ENCODE assay signal across 18 mouse cellular contexts in genomic region chr13:55843700-55844099, GRCm38 (mm10). TPM values are rescaled to one million over a fixed set of nuclear protein-coding genes. Genes with fewer than 3 reads are reported as not detected.
DNase-seq lines count a peak whose midpoint lies in the region; ATAC-seq and TF ChIP-seq lines count a peak whose summit lies in the region.
"Had no signal": no experiment of that assay in that cellular context is flagged by ENCODE, and none has a peak within 500 bp of the region (broad histone marks: within the 10 kb centered on the region; RNA-seq: fewer than 3 reads in every experiment).

No protein-coding gene starts in this region.

- no peak overlapping the region for H3K9ac ChIP-seq in liver, postnatal 0 days (replicated peaks)
- H3K9ac ChIP-seq: limb, embryonic 15.5 days had no signal

- peak; percentile 18 for DNase-seq in embryo, embryonic 10.5 days (ENCODE audit: low spot score)
- DNase-seq in embryo, embryonic 11 days, result no peak
- DNase-seq in liver, postnatal 0 days, result peak; percentile 48
- no peak for DNase-seq in liver
- no peak for DNase-seq in G1E (ENCODE audit: low spot score)
- DNase-seq in induced T-regulatory cell, adult 2 months (ENCODE audit: low read depth), result peak; percentile 36
- no peak for DNase-seq in right cerebral cortex, adult 2 months (ENCODE audit: low spot score in 2 of 2)
- no peak for DNase-seq in heart, postnatal 14 days
- DNase-seq: adrenal gland, adult 2 months; cerebellum, postnatal 10 days; right cerebral cortex, postnatal 4 days; thymus, postnatal 14 days had no signal

- H3K27me3 ChIP-seq in liver, postnatal 0 days (ENCODE audit: insufficient read depth, low read length), result peaks cover 70% of the 10 kb centered on the region
- H3K27me3 ChIP-seq in G1E (ENCODE audit: insufficient read depth, low read length), result peaks cover 2% of the 10 kb centered on the region; the same call in 1 of the 2 replicates

- TF ChIP-seq EP300 in liver, postnatal 0 days (IDR thresholded peaks at IDR 0.05; ENCODE audit: low read depth), result no peak

- H3K27ac ChIP-seq in liver, postnatal 0 days (ENCODE audit: low read depth), result no peak overlapping the region
- H3K27ac ChIP-seq: limb, embryonic 15.5 days; midbrain, embryonic 10.5 days had no signal

- TF ChIP-seq CTCF in liver, postnatal 0 days (IDR thresholded peaks at IDR 0.05; ENCODE audit: low read depth), result peak; percentile 64
- peak; percentile 70 for TF ChIP-seq CTCF in G1E (IDR thresholded peaks at IDR 0.05; ENCODE audit: low read depth, low read length)

- H3K4me3 ChIP-seq in liver, postnatal 0 days (ENCODE audit: low read depth, low read length), result no peak overlapping the region
- no peak overlapping the region for H3K4me3 ChIP-seq in G1E (ENCODE audit: low read depth, low read length)
- H3K4me3 ChIP-seq: limb, embryonic 15.5 days; midbrain, embryonic 10.5 days had no signal

- ATAC-seq in liver, postnatal 0 days, result no peak
- no peak for ATAC-seq in G1E (ENCODE audit: extremely low read depth, insufficient number of reproducible peaks, low FRiP score, poor library complexity, severe bottlenecking)
- ATAC-seq: inflammation-experienced regulatory T-cells, adult 6 months had no signal

- H3K9me3 ChIP-seq in liver, postnatal 0 days (ENCODE audit: low read length), result peaks cover 6% of the 10 kb centered on the region
- peaks cover 4% of the 10 kb centered on the region for H3K9me3 ChIP-seq in G1E (replicated peaks)
- H3K9me3 ChIP-seq: limb, embryonic 15.5 days; midbrain, embryonic 10.5 days had no signal

- H3K36me3 ChIP-seq in liver, postnatal 0 days (replicated peaks; ENCODE audit: insufficient read depth, low read length), result no peaks in the 10 kb centered on the region
- H3K36me3 ChIP-seq in G1E (replicated peaks), result no peaks in the 10 kb centered on the region
- H3K36me3 ChIP-seq: limb, embryonic 15.5 days; midbrain, embryonic 10.5 days had no signal

- no peaks in the 10 kb centered on the region for H3K4me1 ChIP-seq in liver, postnatal 0 days (ENCODE audit: insufficient read depth)
- H3K4me1 ChIP-seq in G1E (ENCODE audit: insufficient read depth, low read depth, low read length), result no peaks in the 10 kb centered on the region

- WGBS in liver, postnatal 0 days (ENCODE audit: insufficient replicate concordance), result 72% methylated on average over 1 of the region's 1 CpGs

- no peak overlapping the region for H3K4me2 ChIP-seq in liver, postnatal 0 days (ENCODE audit: low read depth, low read length)
- H3K4me2 ChIP-seq: limb, embryonic 15.5 days had no signal

- intact Hi-C loops in heart, postnatal 14 days (cut with DNase I), result no loop called here

RNA-seq across cellular contexts. Expression of gene Pitx1, which starts 7.7 kb away (rescaled TPM):
- not detected in 2 replicates for polyA plus RNA-seq in liver, postnatal 0 days (2015; fragmentation: Nextera tagmentation; extraction: Ambion mirVana)
- total RNA-seq in G1E (2014; fragmentation: Nextera tagmentation), result not detected in 2 replicates
- total RNA-seq in G1E (2017), result not detected in 2 replicates
- polyA plus RNA-seq in G1E (2012), result not detected in 2 replicates
- not detected for total RNA-seq in heart, postnatal 14 days (2021)
- total RNA-seq: adrenal gland, adult 2 months had no signal
- polyA plus RNA-seq: adrenal gland, adult 2 months; C2C12; inflammation-experienced regulatory T-cells, adult 6 months; neural tube, embryonic 14.5 days had no signal

RNA-seq across cellular contexts. Expression of gene Catsper3, which starts 59.3 kb away (rescaled TPM):
- polyA plus RNA-seq in liver, postnatal 0 days (2015; fragmentation: Nextera tagmentation; extraction: Ambion mirVana), result 0.13 TPM in 2 replicates
- total RNA-seq in G1E (2014; fragmentation: Nextera tagmentation) (not detected in 2 replicates), G1E (2017) (not detected in 2 replicates)
- not detected in 2 replicates for polyA plus RNA-seq in G1E (2012)
- total RNA-seq in heart, postnatal 14 days (2021), result under 1 TPM in 1 of 2 experiments, not detected in 1; 0.22 TPM
- polyA plus RNA-seq: heart, embryonic 14.5 days; inflammation-experienced regulatory T-cells, adult 6 months; midbrain, embryonic 10.5 days; neural tube, embryonic 14.5 days had no signal

Comparison
In these comparisons a context has a peak if more than half of its experiments do, and no peak if none do; other contexts are left out.
1. DNase-seq: peak in embryo, embryonic 10.5 days (single experiment), liver, postnatal 0 days (single experiment) and induced T-regulatory cell, adult 2 months (single experiment); none in embryo, embryonic 11 days (single experiment), liver (single experiment), G1E (single experiment), right cerebral cortex, adult 2 months (0 of 2) and heart, postnatal 14 days (0 of 2).